Mouse (Mus musculus) limb, embryonic 10.5 days (tissue): ENCODE results near the gene Ccdc120. TPM values are rescaled to one million over a fixed set of nuclear protein-coding genes. Genes with fewer than 3 reads are reported as not detected.
A peak's percentile ranks its signal among the peaks of the same experiment; 100 is the strongest.
"Not testable (repeated sequence)": the region's sequence is repeated elsewhere in the genome, so short reads cannot be mapped to it uniquely, and the experiment has no call there.

Experiments used
- DNase-seq: peaks from one replicate; pipeline ENCODE4 v3.0.0-alpha.2; 2017; ENCODE audit warnings: low spot score
- H3K27ac ChIP-seq: fragments of 300-500 bp; sonication (generic); 2 replicates; pipeline ENCODE4 v1.5.1; 2016; ENCODE audit warnings: mild to moderate bottlenecking
- H3K27me3 ChIP-seq: fragments of 300-500 bp; sonication (generic); 2 replicates; pipeline ENCODE4 v1.6.1; 2016; ENCODE audit warnings: low read depth, mild to moderate bottlenecking; ENCODE audit not compliant: poor library complexity, severe bottlenecking
- H3K36me3 ChIP-seq: fragments of 300-500 bp; sonication (generic); 2 replicates; pipeline ENCODE4 v1.6.1; 2016; ENCODE audit warnings: mild to moderate bottlenecking, moderate library complexity
- H3K4me1 ChIP-seq: fragments of 300-500 bp; sonication (generic); 2 replicates; pipeline ENCODE4 v1.6.1; 2016
- H3K4me3 ChIP-seq: fragments of 300-500 bp; sonication (generic); 2 replicates; pipeline ENCODE4 v1.5.1; 2016; ENCODE audit warnings: mild to moderate bottlenecking, moderate library complexity
- H3K9me3 ChIP-seq: fragments of 300-500 bp; sonication (generic); replicated peaks from 2 replicates; pipeline ENCODE4 v1.6.1; 2016; ENCODE audit warnings: mild to moderate bottlenecking
- WGBS: fragments of 180-500 bp; shearing (Covaris S2); methylation state at CpG from one replicate; pipeline ENCODE4 v1.1.7; 2016; 5-methylcytosine and 5-hydroxymethylcytosine counted together
- polyA plus RNA-seq: library from polyadenylated mRNA; unstranded; fragments of >200 nt; fragmentation: Nextera tagmentation; extraction: Ambion mirVana; gene quantifications from 2 replicates; pipeline ENCODE4 v1.2.1, GENCODE M21; 2016

Ccdc120 gene
- polyA plus RNA-seq, 1 experiment from 2014 or later, result 21.9 TPM

GRCm38 (mm10) chrX:7721514-7722281 is 29.0 kb downstream of the Ccdc120 start, which contains the start of gene Gm45208:
Gene Gm45208 (plus strand): TSS chrX:7722245.
- 18% methylated on average over 22 of the region's 22 CpGs for WGBS
- Histone ChIP-seq H3K9me3 (no peaks in the 10 kb centered on the region), H3K27me3 (no peaks in the 10 kb centered on the region), H3K27ac (peak within 1 kb of the TSS; percentile 91), H3K4me1 (peaks cover 4% of the 10 kb centered on the region; the same call in 1 of the 2 replicates), H3K36me3 (peaks cover 26% of the 10 kb centered on the region), H3K4me3 (peak within 1 kb of the TSS; percentile 65)
- DNase-seq, result peak; percentile 70

DNA sequence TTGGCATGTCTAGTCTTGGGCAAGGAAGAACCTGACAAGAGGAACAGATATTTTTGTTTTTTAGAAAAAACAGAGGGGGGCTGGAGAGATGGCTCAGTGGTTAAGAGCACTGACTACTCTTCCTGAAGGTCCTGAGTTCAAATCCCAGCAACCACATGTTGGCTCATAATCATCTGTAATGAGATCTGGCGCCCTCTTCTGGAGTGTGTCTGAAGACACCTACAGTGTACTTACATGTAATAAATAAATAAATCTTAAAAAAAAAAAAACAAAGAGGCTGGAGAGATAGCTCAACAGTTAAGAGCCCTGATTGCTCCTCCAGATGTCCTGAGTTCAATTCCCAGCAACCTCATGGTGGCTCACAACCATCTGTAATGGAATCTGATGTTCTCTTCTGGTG is 34.6 kb downstream of the Ccdc120 start:
- H3K36me3 ChIP-seq, H3K27me3 ChIP-seq, DNase-seq, H3K4me3 ChIP-seq, H3K9me3 ChIP-seq, H3K27ac ChIP-seq, H3K4me1 ChIP-seq: not testable (repeated sequence)
- WGBS, result 31% methylated on average over 1 of the region's 1 CpGs

DNA sequence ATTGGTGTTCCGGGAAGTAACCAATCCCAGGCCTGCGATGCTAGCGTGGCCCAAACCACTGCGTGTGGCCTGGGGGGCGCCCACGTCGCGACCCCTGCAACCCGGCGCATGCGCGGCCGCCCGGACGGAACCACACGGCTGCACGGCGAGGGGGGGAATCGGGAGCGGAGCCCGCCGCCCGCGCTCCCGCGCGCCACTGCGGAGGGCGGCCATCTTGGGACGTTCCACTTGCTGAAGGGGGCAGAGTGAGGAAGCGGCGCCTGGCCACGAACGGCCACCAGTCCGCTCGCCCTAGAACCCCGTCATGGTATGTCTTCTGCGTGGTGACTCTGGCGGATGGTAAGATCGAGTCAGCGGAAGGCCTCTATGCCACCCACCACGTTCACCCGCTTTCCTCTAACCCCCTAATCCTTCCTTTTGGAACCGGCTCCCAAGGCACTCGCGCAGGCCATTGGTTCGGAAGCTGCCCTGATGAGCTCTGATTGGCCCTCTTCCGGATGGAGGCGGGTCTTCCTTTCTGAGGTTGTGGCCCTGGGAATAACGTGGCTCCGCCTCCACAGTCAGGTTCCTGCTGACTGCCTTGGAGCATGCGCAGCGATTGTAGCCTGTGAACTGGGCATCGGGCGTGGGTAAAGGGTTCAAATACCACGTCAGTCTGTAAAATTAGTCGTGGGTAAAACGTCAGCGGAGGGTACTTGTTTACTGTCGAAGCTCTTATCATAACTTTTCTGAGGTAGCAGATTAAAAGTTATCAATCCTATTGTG is 36.4 kb downstream of the Ccdc120 start, which contains the start of gene Wdr45:
Wdr45 (plus strand) TSS at position 199 of the 765 bp plus-strand sequence.
- H3K27me3 ChIP-seq, H3K9me3 ChIP-seq, H3K36me3 ChIP-seq, H3K4me1 ChIP-seq: not testable (repeated sequence)
- Histone ChIP-seq H3K4me3 (peak within 1 kb of the TSS; percentile 48), H3K27ac (peak within 1 kb of the TSS; percentile 74)
- DNase-seq, result peak; percentile 82
- WGBS, result 17% methylated on average over 45 of the region's 60 CpGs

- WGBS, result 23% methylated on average over 6 of the region's 12 CpGs
- not testable (repeated sequence) for H3K27me3 ChIP-seq, H3K4me1 ChIP-seq, DNase-seq, H3K9me3 ChIP-seq
- Histone ChIP-seq H3K36me3 (peaks cover 12% of the 10 kb centered on the region), H3K27ac (peak overlapping the region; percentile 66; the same call in 1 of the 2 replicates), H3K4me3 (peak overlapping the region; percentile 48)
Observed at GRCm38 (mm10) chrX:7713764-7714134, 37.0 kb downstream of the Ccdc120 start.

- DNase-seq, result peak; percentile 74
- Histone ChIP-seq H3K4me3 (peak within 1 kb of the TSS; percentile 65), H3K9me3 (no peaks in the 10 kb centered on the region), H3K4me1 (0 out of 2 replicates have a peak, but pooled peaks cover 4% of the 10 kb centered on the region), H3K27me3 (no peaks in the 10 kb centered on the region), H3K27ac (peak within 1 kb of the TSS; percentile 74), H3K36me3 (peaks cover 36% of the 10 kb centered on the region)
- 10% methylated on average over 33 of the region's 33 CpGs for WGBS
Observed at GRCm38 (mm10) chrX:7696954-7697381, 53.7 kb downstream of the Ccdc120 start, which contains the start of gene Gpkow. Gene Gpkow (plus strand): TSS chrX:7697131.

GRCm38 (mm10) chrX:7696520-7696919 is 54.2 kb downstream of the Ccdc120 start:
- Histone ChIP-seq H3K4me1 (0 out of 2 replicates have a peak, but pooled peaks cover 4% of the 10 kb centered on the region), H3K27ac (no peak overlapping the region), H3K4me3 (peak overlapping the region; percentile 65), H3K36me3 (peaks cover 32% of the 10 kb centered on the region), H3K9me3 (no peaks in the 10 kb centered on the region), H3K27me3 (no peaks in the 10 kb centered on the region)
- no peak for DNase-seq
- WGBS, result 39% methylated on average over 6 of the region's 6 CpGs

GRCm38 (mm10) chrX:7692862-7693261 is 57.8 kb downstream of the Ccdc120 start:
- Histone ChIP-seq H3K36me3 (no peaks in the 10 kb centered on the region), H3K27me3 (no peaks in the 10 kb centered on the region), H3K4me1 (no peaks in the 10 kb centered on the region), H3K4me3 (no peak overlapping the region), H3K9me3 (no peaks in the 10 kb centered on the region), H3K27ac (no peak overlapping the region)
- 37% methylated on average over 4 of the region's 4 CpGs for WGBS
- no peak for DNase-seq

DNA sequence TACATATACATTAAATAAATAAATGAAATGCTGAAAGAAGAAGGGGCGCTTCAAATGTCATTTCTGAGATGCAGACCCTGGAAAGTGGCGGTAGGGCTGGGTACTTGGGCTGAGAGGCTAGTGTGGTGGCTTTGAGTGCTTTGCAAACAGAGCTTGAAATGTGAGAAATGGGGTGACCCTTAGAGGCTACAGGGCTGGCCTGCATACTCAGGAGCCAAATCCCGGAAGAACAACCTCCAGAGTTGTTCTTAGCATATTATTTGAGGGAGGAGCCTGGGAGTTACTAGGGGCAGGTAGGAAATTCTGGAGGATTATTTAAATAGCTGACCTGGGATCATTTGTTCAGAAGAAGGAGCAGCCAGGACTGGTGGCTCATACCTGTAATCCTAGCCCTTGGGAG is 60.2 kb downstream of the Ccdc120 start:
- Histone ChIP-seq H3K4me3 (no peak overlapping the region), H3K9me3 (no peaks in the 10 kb centered on the region), H3K36me3 (no peaks in the 10 kb centered on the region), H3K4me1 (no peaks in the 10 kb centered on the region), H3K27ac (no peak overlapping the region), H3K27me3 (no peaks in the 10 kb centered on the region)
- WGBS, result 67% methylated on average over 3 of the region's 3 CpGs
- no peak for DNase-seq

- Histone ChIP-seq H3K27me3 (no peaks in the 10 kb centered on the region), H3K36me3 (no peaks in the 10 kb centered on the region), H3K27ac (no peak overlapping the region), H3K4me3 (no peak overlapping the region), H3K4me1 (no peaks in the 10 kb centered on the region), H3K9me3 (no peaks in the 10 kb centered on the region)
- no peak for DNase-seq
- 89% methylated on average over 2 of the region's 2 CpGs for WGBS
Observed at GRCm38 (mm10) chrX:7688321-7688720, 62.4 kb downstream of the Ccdc120 start.

Other genes starting within 250 kb of the Ccdc120 start
- 0.05 and 0.06 TPM in 2 replicates for gene Foxp3, start 177.3 kb downstream of the Ccdc120 start, polyA plus RNA-seq
- 1.3 and 1.5 TPM in 2 replicates for gene Ppp1r3f, start 176.6 kb downstream of the Ccdc120 start, polyA plus RNA-seq
- 36.5 and 37.9 TPM in 2 replicates for gene Ccdc22, start 145.4 kb downstream of the Ccdc120 start, polyA plus RNA-seq
- gene Cacna1f, start 143.8 kb downstream of the Ccdc120 start, polyA plus RNA-seq, result not detected in 2 replicates
- 1.6 and 1.9 TPM in 2 replicates for gene Syp, start 112.4 kb downstream of the Ccdc120 start, polyA plus RNA-seq
- gene Prickle3, start 93.6 kb downstream of the Ccdc120 start, polyA plus RNA-seq, result 6.4 and 9.1 TPM in 2 replicates
- gene Plp2, start 79.5 kb downstream of the Ccdc120 start, polyA plus RNA-seq, result 72.6 and 77.7 TPM in 2 replicates
- gene Magix, start 69.7 kb downstream of the Ccdc120 start, polyA plus RNA-seq, result 0.08 and 0.13 TPM in 2 replicates
- gene Gpkow, start 53.8 kb downstream of the Ccdc120 start, polyA plus RNA-seq, result 40.5 and 48.2 TPM in 2 replicates
- gene Wdr45, start 36.6 kb downstream of the Ccdc120 start, polyA plus RNA-seq, result 18.1 and 20.8 TPM in 2 replicates
- not detected in 2 replicates for gene Gm45208, start 28.7 kb downstream of the Ccdc120 start, polyA plus RNA-seq
- 74.0 and 79.0 TPM in 2 replicates for gene Praf2, start 22.5 kb downstream of the Ccdc120 start, polyA plus RNA-seq
- gene Tfe3, start 11.7 kb upstream of the Ccdc120 start, polyA plus RNA-seq, result 26.0 and 26.8 TPM in 2 replicates
- 29.5 and 36.3 TPM in 2 replicates for gene Gripap1, start 38.9 kb upstream of the Ccdc120 start, polyA plus RNA-seq
- gene Kcnd1, start 71.4 kb upstream of the Ccdc120 start, polyA plus RNA-seq, result 0.85 and 1.2 TPM in 2 replicates
- 41.4 and 47.5 TPM in 2 replicates for gene Otud5, start 90.5 kb upstream of the Ccdc120 start, polyA plus RNA-seq
- gene Pim2, start 127.4 kb upstream of the Ccdc120 start, polyA plus RNA-seq, result 6.2 TPM in 2 replicates
- gene Slc35a2, start 133.1 kb upstream of the Ccdc120 start, polyA plus RNA-seq, result 23.3 and 24.0 TPM in 2 replicates
- gene Pqbp1, start 148.4 kb upstream of the Ccdc120 start, polyA plus RNA-seq, result 131 and 140 TPM in 2 replicates
- gene Timm17b, start 148.5 kb upstream of the Ccdc120 start, polyA plus RNA-seq, result 167 and 187 TPM in 2 replicates
- gene Gm10491, start 156.9 kb upstream of the Ccdc120 start, polyA plus RNA-seq, result not detected in 2 replicates
- not detected in 2 replicates for gene Gm10490, start 158.6 kb upstream of the Ccdc120 start, polyA plus RNA-seq
- gene Pcsk1n, start 168.9 kb upstream of the Ccdc120 start, polyA plus RNA-seq, result 0.06 and 0.13 TPM in 2 replicates
- not detected in 2 replicates for gene Eras, start 177.7 kb upstream of the Ccdc120 start, polyA plus RNA-seq
- 39.6 and 52.8 TPM in 2 replicates for gene Hdac6, start 197.0 kb upstream of the Ccdc120 start, polyA plus RNA-seq
- gene Gata1, start 227.2 kb upstream of the Ccdc120 start, polyA plus RNA-seq, result 4.1 and 6.3 TPM in 2 replicates